Mouse (Mus musculus) heart, adult 8-10 months (tissue): ENCODE measurements around the gene Psme3. TPM values are rescaled to one million over a fixed set of nuclear protein-coding genes. Genes with fewer than 3 reads are reported as not detected.
A peak's percentile ranks its signal among the peaks of the same experiment; 100 is the strongest.

Experiments used
- DNase-seq: peaks from one replicate; pipeline ENCODE4 v3.0.0; 2022; ENCODE audit warnings: low spot score
- microRNA-seq: library from miRNA; unstranded; fragments of <30 nt; microRNA quantifications from one replicate; pipeline ENCODE4 v1.2.0, GENCODE M21; 2022
- total RNA-seq, 4 experiments: library from RNA; stranded (reverse); gene quantifications; 2 replicates each; pipeline ENCODE4 v1.2.4; 2022

Psme3 gene
- total RNA-seq, 4 experiments from 2014 or later = 66.4 to 85.0 (median 73.6) TPM

- no peak for DNase-seq
Observed at GRCm38 (mm10) chr11:101353436-101353835, 37.4 kb downstream of the Psme3 start.

DNA sequence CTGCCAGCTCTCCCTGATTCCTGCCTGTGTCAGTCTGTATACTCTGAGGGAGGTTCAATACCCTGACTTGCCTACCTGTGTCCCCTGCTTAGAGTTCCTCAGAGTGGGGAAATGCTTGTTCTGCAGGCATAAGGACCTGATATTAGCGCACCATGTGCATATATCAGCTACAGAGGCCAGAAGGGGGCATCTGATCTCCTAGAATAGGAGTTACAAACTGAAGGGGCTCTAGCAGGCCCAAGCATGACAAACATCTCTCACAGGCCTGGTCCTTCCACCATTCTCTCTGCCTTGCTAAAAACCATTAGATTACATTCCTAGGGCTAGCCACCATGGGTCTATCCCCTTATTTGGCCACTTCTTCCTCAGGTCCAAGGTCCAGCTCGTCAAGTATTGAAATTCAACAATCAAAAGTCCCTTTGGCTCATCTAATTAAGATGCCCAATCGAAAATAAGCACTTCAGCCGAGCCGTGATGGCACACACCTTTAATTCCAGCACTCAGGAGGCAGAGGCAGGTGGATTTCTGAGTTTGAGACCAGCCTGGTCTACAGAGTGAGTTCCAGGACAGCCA is 38.5 kb downstream of the Psme3 start:
- no peak for DNase-seq

DNA sequence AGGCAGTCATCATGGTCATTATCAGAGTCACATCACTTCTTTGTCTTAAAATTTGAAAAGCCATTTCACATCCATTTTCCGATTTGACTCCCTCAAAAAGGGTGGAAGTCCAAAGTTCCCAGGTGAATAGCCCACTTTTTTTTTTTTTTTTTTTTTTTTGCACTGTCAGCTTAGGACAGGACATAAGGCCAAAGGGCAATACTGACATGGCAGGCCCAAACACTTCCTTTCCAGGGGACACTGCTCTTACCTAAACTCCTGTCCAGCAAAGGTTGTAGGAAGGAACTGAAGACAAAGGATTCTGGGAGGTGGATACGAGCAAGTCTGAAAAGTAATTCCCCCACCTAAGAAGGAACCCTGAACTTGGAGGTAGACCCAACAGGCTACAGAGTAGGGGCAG is 39.9 kb downstream of the Psme3 start:
- no peak for DNase-seq

DNA sequence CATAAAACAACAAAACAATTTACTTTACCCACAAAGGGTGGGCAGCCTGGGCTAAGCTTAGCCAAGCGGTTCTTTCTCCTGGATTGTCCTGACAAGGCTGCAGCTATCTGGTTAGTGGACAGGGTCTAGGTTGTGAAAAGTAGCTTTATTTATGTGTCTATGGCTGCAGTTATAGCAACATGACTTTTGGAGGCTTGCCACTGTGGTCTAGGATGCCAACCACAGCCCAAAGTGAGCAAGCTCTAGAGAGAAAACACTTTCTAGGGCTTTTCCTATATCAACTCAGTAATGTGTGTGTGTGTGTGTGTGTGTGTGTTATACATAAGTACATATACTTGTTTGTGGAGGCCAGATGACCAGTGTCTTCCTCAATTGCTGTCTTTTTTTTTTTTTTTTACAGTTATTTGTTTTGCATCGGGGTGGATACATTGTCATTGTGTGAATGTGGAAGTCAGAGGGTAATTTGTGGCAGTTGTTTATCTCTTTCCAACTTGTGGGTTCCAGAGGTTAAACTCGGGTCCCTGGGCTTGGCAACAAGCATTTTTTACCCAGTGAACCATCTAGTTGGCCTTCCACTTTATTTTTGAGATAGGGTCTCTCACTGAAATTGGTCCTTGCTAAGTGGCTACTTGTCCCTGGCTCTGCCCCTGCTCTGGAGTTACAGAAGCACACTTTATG is 41.6 kb downstream of the Psme3 start:
- no peak for DNase-seq

GRCm38 (mm10) chr11:101359776-101360175 is 43.8 kb downstream of the Psme3 start:
- DNase-seq = peak; percentile 18

- DNase-seq = peak; percentile 49
Observed at GRCm38 (mm10) chr11:101360651-101361113, 44.7 kb downstream of the Psme3 start.

DNA sequence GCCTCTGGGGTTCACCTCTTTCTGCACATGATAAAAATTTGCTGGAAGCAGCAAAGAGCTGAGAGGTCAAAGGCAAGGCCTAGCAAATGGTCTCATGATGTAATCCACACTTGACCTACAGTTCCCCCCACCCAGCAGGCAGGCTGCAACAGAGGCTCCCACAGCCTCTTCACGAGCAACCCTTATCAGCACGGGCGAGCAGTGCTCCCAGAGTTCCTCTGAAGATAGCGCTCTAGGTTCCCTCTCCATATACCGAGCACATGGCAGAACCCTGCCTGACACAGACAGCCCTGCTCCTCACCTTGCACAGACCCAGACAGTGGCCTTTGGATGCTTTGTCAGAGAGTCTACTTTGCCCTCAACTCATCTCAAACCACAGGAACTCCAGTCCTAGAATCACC is 48.5 kb downstream of the Psme3 start:
- DNase-seq = no peak

DNA sequence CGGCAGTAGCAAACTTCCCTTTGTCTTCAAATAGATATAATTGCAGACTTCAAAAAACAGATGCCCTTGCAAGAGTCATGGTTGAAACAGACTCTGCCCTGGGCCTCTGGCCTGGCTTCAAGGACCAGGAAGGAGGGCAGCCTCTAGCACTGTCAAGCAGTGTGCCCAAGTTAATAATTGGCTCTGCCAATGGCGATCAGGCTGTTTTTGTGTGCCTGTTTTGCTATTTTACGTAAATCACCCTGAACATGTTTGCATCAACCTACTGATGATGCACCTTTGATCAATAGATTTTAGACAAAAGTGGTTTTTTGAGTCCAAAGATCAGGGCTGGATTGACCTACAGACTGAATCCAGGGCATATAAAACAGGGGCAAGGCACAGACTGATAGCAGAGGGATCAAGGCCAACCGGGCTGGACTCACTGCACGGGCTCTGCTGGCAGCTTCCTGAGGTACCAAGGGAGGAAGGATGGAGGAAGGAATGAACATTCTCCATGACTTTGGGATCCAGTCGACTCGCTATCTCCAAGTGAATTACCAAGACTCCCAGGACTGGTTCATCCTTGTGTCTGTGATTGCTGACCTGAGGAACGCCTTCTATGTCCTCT is 51.4 kb downstream of the Psme3 start, which contains the start of gene G6pc:
TSS of gene G6pc (plus strand) at position 236 of the 610 bp plus-strand sequence.
- DNase-seq = no peak

- DNase-seq = no peak
Observed at GRCm38 (mm10) chr11:101370141-101370540, 54.1 kb downstream of the Psme3 start.

Small RNAs within 50 kb of the gene (microRNA-seq; reads per million reads assigned to microRNA genes)
- not detected for gene Gm25593

Other genes starting within 250 kb of the Psme3 start
- 10 to 100 TPM in 1 of 4 experiments, 1 to 10 TPM in 3; 7.3 to 10.1 (median 7.8) TPM for gene Naglu, start 246.2 kb upstream of the Psme3 start, total RNA-seq
- gene Hsd17b1, start 237.8 kb upstream of the Psme3 start, total RNA-seq = 1 to 10 TPM in 1 of 4 experiments, under 1 TPM in 3; 0.22 to 1.5 (median 0.52) TPM
- 10 to 100 TPM; 14.5 to 21.0 (median 17.6) TPM for gene Coasy, start 233.6 kb upstream of the Psme3 start, total RNA-seq
- 10 to 100 TPM; 15.5 to 24.4 (median 20.0) TPM for gene Mlx, start 228.9 kb upstream of the Psme3 start, total RNA-seq
- 1 to 10 TPM; 2.3 to 3.1 (median 2.8) TPM for gene Psmc3ip, start 220.8 kb upstream of the Psme3 start, total RNA-seq
- gene Retreg3, start 196.3 kb upstream of the Psme3 start, total RNA-seq = 10 to 100 TPM; 26.5 to 31.2 (median 29.0) TPM
- 10 to 100 TPM; 23.2 to 27.3 (median 25.4) TPM for gene Tubg1, start 196.3 kb upstream of the Psme3 start, total RNA-seq
- gene Tubg2, start 160.3 kb upstream of the Psme3 start, total RNA-seq = 1 to 10 TPM; 2.7 to 4.9 (median 3.0) TPM
- 1 to 10 TPM; 1.1 to 2.9 (median 1.5) TPM for gene Cntnap1, start 145.7 kb upstream of the Psme3 start, total RNA-seq
- gene Plekhh3, start 144.9 kb upstream of the Psme3 start, total RNA-seq = 10 to 100 TPM; 23.4 to 29.9 (median 28.1) TPM
- under 1 TPM in 2 of 4 experiments, not detected in 2; 0.14 to 0.19 TPM for gene Ccr10, start 140.8 kb upstream of the Psme3 start, total RNA-seq
- 10 to 100 TPM; 28.6 to 37.3 (median 31.7) TPM for gene Ezh1, start 89.8 kb upstream of the Psme3 start, total RNA-seq
- gene Ramp2, start 70.2 kb upstream of the Psme3 start, total RNA-seq = 10 to 100 TPM; 60.8 to 93.6 (median 83.9) TPM
- 100 to 1,000 TPM in 3 of 4 experiments, 10 to 100 TPM in 1; 88.4 to 109 (median 104) TPM for gene Vps25, start 62.5 kb upstream of the Psme3 start, total RNA-seq
- 10 to 100 TPM in 3 of 4 experiments, 1 to 10 TPM in 1; 7.6 to 16.6 (median 14.2) TPM for gene Wnk4, start 55.6 kb upstream of the Psme3 start, total RNA-seq
- under 1 TPM in 3 of 4 experiments, not detected in 1; 0.14 to 0.29 (median 0.22) TPM for gene Cntd1, start 37.2 kb upstream of the Psme3 start, total RNA-seq
- 100 to 1,000 TPM in 2 of 4 experiments, 10 to 100 TPM in 2; 93.0 to 105 (median 98.0) TPM for gene Coa3, start 37.1 kb upstream of the Psme3 start, total RNA-seq
- 100 to 1,000 TPM in 2 of 4 experiments, 10 to 100 TPM in 2; 78.6 to 116 (median 100) TPM for gene Becn1, start 13.9 kb upstream of the Psme3 start, total RNA-seq
- 1 to 10 TPM; 1.4 to 1.9 (median 1.7) TPM for gene Aoc2, start 8.8 kb downstream of the Psme3 start, total RNA-seq
- gene Aoc3, start 14.4 kb downstream of the Psme3 start, total RNA-seq = 1 to 10 TPM; 7.1 to 9.2 (median 8.5) TPM
- gene G6pc, start 51.3 kb downstream of the Psme3 start, total RNA-seq = not detected
- 10 to 100 TPM; 12.3 to 25.8 (median 22.4) TPM for gene Aarsd1, start 101.4 kb downstream of the Psme3 start, total RNA-seq
- gene Gm27029, start 108.6 kb downstream of the Psme3 start, total RNA-seq = 10 to 100 TPM in 1 of 4 experiments, 1 to 10 TPM in 3; 5.0 to 11.5 (median 6.8) TPM
- gene Rundc1, start 108.9 kb downstream of the Psme3 start, total RNA-seq = 10 to 100 TPM; 10.5 to 13.1 (median 11.8) TPM
- 10 to 100 TPM; 46.5 to 67.8 (median 61.1) TPM for gene Ptges3l, start 109.1 kb downstream of the Psme3 start, total RNA-seq
- 10 to 100 TPM; 29.2 to 41.5 (median 39.2) TPM for gene Rpl27, start 126.1 kb downstream of the Psme3 start, total RNA-seq
- 10 to 100 TPM; 13.4 to 14.6 (median 13.9) TPM for gene Ifi35, start 132.2 kb downstream of the Psme3 start, total RNA-seq
- 1 to 10 TPM; 5.3 to 7.5 (median 6.2) TPM for gene Rnd2, start 148.8 kb downstream of the Psme3 start, total RNA-seq
- 10 to 100 TPM; 20.6 to 23.2 (median 21.8) TPM for gene Vat1, start 150.0 kb downstream of the Psme3 start, total RNA-seq
- gene Brca1, start 235.7 kb downstream of the Psme3 start, total RNA-seq = under 1 TPM; 0.22 to 0.57 (median 0.35) TPM
- 100 to 1,000 TPM in 1 of 4 experiments, 10 to 100 TPM in 3; 91.5 to 100 (median 96.2) TPM for gene Nbr1, start 235.9 kb downstream of the Psme3 start, total RNA-seq